Mouse (Mus musculus) midbrain, postnatal 0 days (tissue): ENCODE measurements around the gene Dtx2. TPM values are rescaled to one million over a fixed set of nuclear protein-coding genes. Genes with fewer than 3 reads are reported as not detected.

ENCODE experiments used
- ATAC-seq: fragments of 200-750 bp; cut with Nextera tagmentation; 2 replicates; pipeline ENCODE4 v1.8.0; 2017; ENCODE audit warnings: moderate number of reproducible peaks, mild to moderate bottlenecking, moderate TSS enrichment, moderate library complexity; ENCODE audit not compliant: low FRiP score
- DNase-seq: peaks from one replicate; pipeline ENCODE4 v3.0.0-alpha.2; 2015; ENCODE audit warnings: low spot score
- H3K27ac ChIP-seq: fragments of 300-500 bp; sonication (generic); 2 replicates; pipeline ENCODE4 v1.5.1; 2014; ENCODE audit warnings: low read depth, mild to moderate bottlenecking, low read length, mixed read lengths
- H3K27me3 ChIP-seq: fragments of 300-500 bp; sonication (generic); 2 replicates; pipeline ENCODE4 v1.6.1; 2014; ENCODE audit warnings: low read length, control low read depth, mixed read lengths; ENCODE audit not compliant: insufficient read depth
- H3K36me3 ChIP-seq: fragments of 300-500 bp; sonication (generic); 2 replicates; pipeline ENCODE4 v1.6.1; 2014; ENCODE audit warnings: low read length, control low read depth, mixed read lengths; ENCODE audit not compliant: insufficient read depth
- H3K4me1 ChIP-seq: fragments of 300-500 bp; sonication (generic); 2 replicates; pipeline ENCODE4 v1.6.1; 2014; ENCODE audit warnings: mild to moderate bottlenecking, control low read depth, antibody characterized with exemption, low read length, mixed read lengths; ENCODE audit not compliant: insufficient read depth
- H3K4me2 ChIP-seq: fragments of 300-500 bp; sonication (generic); 2 replicates; pipeline ENCODE4 v1.6.1; 2014; ENCODE audit warnings: low read depth, mild to moderate bottlenecking, low read length, mixed read lengths; ENCODE audit not compliant: poor library complexity, severe bottlenecking
- H3K4me3 ChIP-seq: fragments of 300-500 bp; sonication (generic); 2 replicates; pipeline ENCODE4 v1.5.1; 2014; ENCODE audit warnings: low read depth, mild to moderate bottlenecking, low read length, moderate library complexity
- H3K9ac ChIP-seq: fragments of 300-500 bp; sonication (generic); replicated peaks from 2 replicates; pipeline ENCODE4 v1.6.1; 2014; ENCODE audit warnings: mild to moderate bottlenecking, low read length, moderate library complexity, mixed read lengths; ENCODE audit not compliant: poor library complexity, severe bottlenecking
- H3K9me3 ChIP-seq: fragments of 300-500 bp; sonication (generic); 2 replicates; pipeline ENCODE4 v1.6.1; 2016; ENCODE audit warnings: low read length, control low read depth
- CTCF ChIP-seq: IDR thresholded peaks from 2 replicates; pipeline ENCODE4 v1.5.1; 2016; ENCODE audit warnings: antibody characterized with exemption, mild to moderate bottlenecking
- WGBS: fragments of 180-500 bp; shearing (Covaris S2); extraction: QIAGEN DNeasy Blood & Tissue Kit; methylation state at CpG from one replicate; pipeline ENCODE4 v1.1.7; 2014; 5-methylcytosine and 5-hydroxymethylcytosine counted together
- polyA plus RNA-seq: library from polyadenylated mRNA; unstranded; fragments of >200 nt; fragmentation: Nextera tagmentation; extraction: Ambion mirVana; gene quantifications from 2 replicates; pipeline ENCODE4 v1.2.1, GENCODE M21; 2015
- total RNA-seq: library from RNA; depleted of rRNA; stranded (reverse); fragments of >200 nt; gene quantifications from 2 replicates; pipeline ENCODE4 v1.2.3, GENCODE M21; 2014; rRNA removed

Dtx2 gene
- total RNA-seq (22.3 and 25.4 TPM in 2 replicates), polyA plus RNA-seq (20.1 and 20.5 TPM in 2 replicates)

GRCm38 (mm10) chr5:135994725-135995687 lies at the start of gene Dtx2:
Gene Dtx2, plus strand, starts transcription at chr5:135994800.
- Histone ChIP-seq H3K4me1 (peaks cover 11% of the 10 kb centered on the region; the same call in 1 of the 2 replicates), H3K27ac (peak within 1 kb of the TSS; percentile 85), H3K4me3 (peak within 1 kb of the TSS; percentile 71), H3K27me3 (no peaks in the 10 kb centered on the region), H3K9ac (peak within 1 kb of the TSS; percentile 83), H3K9me3 (no peaks in the 10 kb centered on the region), H3K36me3 (no peaks in the 10 kb centered on the region), H3K4me2 (peak within 1 kb of the TSS; percentile 76)
- peak; percentile 95 for DNase-seq
- TF ChIP-seq CTCF, result peak; percentile 50
- under 1% methylated on average over 47 of the region's 47 CpGs for WGBS
- peak; percentile 94 for ATAC-seq

- no peak overlapping the region for H3K4me3 ChIP-seq
- H3K27me3 ChIP-seq, result no peaks in the 10 kb centered on the region
- no peak for TF ChIP-seq CTCF
- DNase-seq (peak; percentile 52), ATAC-seq (no peak)
- no peak overlapping the region for H3K9ac ChIP-seq
- WGBS, result 29% methylated on average over 10 of the region's 10 CpGs
- H3K4me1 ChIP-seq, result no peaks in the 10 kb centered on the region
- H3K9me3 ChIP-seq, result no peaks in the 10 kb centered on the region
- H3K4me2 ChIP-seq, result peak overlapping the region; percentile 24; the same call in 1 of the 2 replicates
- no peak overlapping the region for H3K27ac ChIP-seq
- H3K36me3 ChIP-seq, result no peaks in the 10 kb centered on the region
These were observed 48.6 kb upstream of the Dtx2 start for GRCm38 (mm10) chr5:135945916-135946408.

- H3K27me3 ChIP-seq, result no peaks in the 10 kb centered on the region
- no peaks in the 10 kb centered on the region for H3K4me1 ChIP-seq
- ATAC-seq (no peak), DNase-seq (no peak)
- TF ChIP-seq CTCF, result no peak
- H3K4me3 ChIP-seq, result no peak overlapping the region
- no peak overlapping the region for H3K9ac ChIP-seq
- WGBS, result 74% methylated on average over 5 of the region's 5 CpGs
- H3K4me2 ChIP-seq, result no peak overlapping the region
- H3K9me3 ChIP-seq, result no peaks in the 10 kb centered on the region
- no peaks in the 10 kb centered on the region for H3K36me3 ChIP-seq
- H3K27ac ChIP-seq, result no peak overlapping the region
These were observed 48.0 kb upstream of the Dtx2 start for GRCm38 (mm10) chr5:135946621-135947020.

- H3K9me3 ChIP-seq, result no peaks in the 10 kb centered on the region
- H3K9ac ChIP-seq, result no peak overlapping the region
- H3K36me3 ChIP-seq, result no peaks in the 10 kb centered on the region
- no peak overlapping the region for H3K4me3 ChIP-seq
- H3K27ac ChIP-seq, result no peak overlapping the region
- no peaks in the 10 kb centered on the region for H3K4me1 ChIP-seq
- no peaks in the 10 kb centered on the region for H3K27me3 ChIP-seq
- no peak for ATAC-seq
- no peak for DNase-seq
- WGBS, result 84% methylated on average over 11 of the region's 11 CpGs
- TF ChIP-seq CTCF, result no peak
- no peak overlapping the region for H3K4me2 ChIP-seq
These were observed 43.7 kb upstream of the Dtx2 start for GRCm38 (mm10) chr5:135950710-135951412.

- H3K27ac ChIP-seq, result no peak overlapping the region
- TF ChIP-seq CTCF, result no peak
- H3K27me3 ChIP-seq, result no peaks in the 10 kb centered on the region
- DNase-seq (no peak), ATAC-seq (no peak)
- H3K9ac ChIP-seq, result no peak overlapping the region
- H3K4me1 ChIP-seq, result peaks cover under 1% of the 10 kb centered on the region; the same call in 1 of the 2 replicates
- no peaks in the 10 kb centered on the region for H3K9me3 ChIP-seq
- no peak overlapping the region for H3K4me2 ChIP-seq
- no peaks in the 10 kb centered on the region for H3K36me3 ChIP-seq
- no peak overlapping the region for H3K4me3 ChIP-seq
- WGBS, result 100% methylated on average over 2 of the region's 2 CpGs
These were observed 42.9 kb upstream of the Dtx2 start for GRCm38 (mm10) chr5:135951660-135952059.
